Mouse (Mus musculus) forebrain, embryonic 14.5 days (tissue): ENCODE measurements around the gene Arpc5. TPM values are rescaled to one million over a fixed set of nuclear protein-coding genes. Genes with fewer than 3 reads are reported as not detected.
A peak's percentile ranks its signal among the peaks of the same experiment; 100 is the strongest.

Experiments used
- ATAC-seq: fragments of 200-750 bp; cut with Nextera tagmentation; 2 replicates; pipeline ENCODE4 v1.8.0; 2017; ENCODE audit warnings: mild to moderate bottlenecking, moderate library complexity
- DNase-seq: peaks from one replicate; pipeline ENCODE4 v3.0.0-alpha.2; 2015; ENCODE audit warnings: low spot score
- H3K27ac ChIP-seq: fragments of 300-500 bp; sonication (generic); 2 replicates; pipeline ENCODE4 v1.5.1; 2014; ENCODE audit warnings: low read depth, mild to moderate bottlenecking, control low read depth, low read length, moderate library complexity
- H3K27me3 ChIP-seq: fragments of 300-500 bp; sonication (generic); replicated peaks from 2 replicates; pipeline ENCODE4 v1.6.1; 2014; ENCODE audit warnings: low read length, control low read depth, mixed read lengths; ENCODE audit not compliant: control insufficient read depth, insufficient read depth
- H3K36me3 ChIP-seq: fragments of 300-500 bp; sonication (generic); 2 replicates; pipeline ENCODE4 v1.6.1; 2014; ENCODE audit warnings: low read length, control low read depth; ENCODE audit not compliant: control insufficient read depth, insufficient read depth
- H3K4me1 ChIP-seq: fragments of 300-500 bp; sonication (generic); 2 replicates; pipeline ENCODE4 v1.6.1; 2014; ENCODE audit warnings: antibody characterized with exemption, low read length, control low read depth; ENCODE audit not compliant: control insufficient read depth, insufficient read depth
- H3K4me2 ChIP-seq: fragments of 300-500 bp; sonication (generic); 2 replicates; pipeline ENCODE4 v1.6.1; 2014; ENCODE audit warnings: mild to moderate bottlenecking, control low read depth, low read length
- H3K4me3 ChIP-seq: fragments of 300-500 bp; sonication (generic); 2 replicates; pipeline ENCODE4 v1.5.1; 2014; ENCODE audit warnings: low read depth, low read length, control low read depth
- H3K9ac ChIP-seq: fragments of 300-500 bp; sonication (generic); 2 replicates; pipeline ENCODE4 v1.6.1; 2014; ENCODE audit warnings: mild to moderate bottlenecking, low read length, control low read depth, moderate library complexity
- H3K9me3 ChIP-seq: fragments of 300-500 bp; sonication (generic); replicated peaks from 2 replicates; pipeline ENCODE4 v1.6.1; 2016; ENCODE audit warnings: low read length, control low read depth, mixed read lengths; ENCODE audit not compliant: control insufficient read depth
- WGBS: fragments of 180-500 bp; shearing (Covaris S2); extraction: QIAGEN DNeasy Blood & Tissue Kit; methylation state at CpG from one replicate; pipeline ENCODE4 v1.1.7; 2014; 5-methylcytosine and 5-hydroxymethylcytosine counted together
- polyA plus RNA-seq: library from polyadenylated mRNA; unstranded; fragments of >200 nt; fragmentation: Nextera tagmentation; extraction: Ambion mirVana; gene quantifications from 2 replicates; pipeline ENCODE4 v1.2.1, GENCODE M21; 2014

The Arpc5 gene
- polyA plus RNA-seq, result 430 and 478 TPM in 2 replicates

DNA sequence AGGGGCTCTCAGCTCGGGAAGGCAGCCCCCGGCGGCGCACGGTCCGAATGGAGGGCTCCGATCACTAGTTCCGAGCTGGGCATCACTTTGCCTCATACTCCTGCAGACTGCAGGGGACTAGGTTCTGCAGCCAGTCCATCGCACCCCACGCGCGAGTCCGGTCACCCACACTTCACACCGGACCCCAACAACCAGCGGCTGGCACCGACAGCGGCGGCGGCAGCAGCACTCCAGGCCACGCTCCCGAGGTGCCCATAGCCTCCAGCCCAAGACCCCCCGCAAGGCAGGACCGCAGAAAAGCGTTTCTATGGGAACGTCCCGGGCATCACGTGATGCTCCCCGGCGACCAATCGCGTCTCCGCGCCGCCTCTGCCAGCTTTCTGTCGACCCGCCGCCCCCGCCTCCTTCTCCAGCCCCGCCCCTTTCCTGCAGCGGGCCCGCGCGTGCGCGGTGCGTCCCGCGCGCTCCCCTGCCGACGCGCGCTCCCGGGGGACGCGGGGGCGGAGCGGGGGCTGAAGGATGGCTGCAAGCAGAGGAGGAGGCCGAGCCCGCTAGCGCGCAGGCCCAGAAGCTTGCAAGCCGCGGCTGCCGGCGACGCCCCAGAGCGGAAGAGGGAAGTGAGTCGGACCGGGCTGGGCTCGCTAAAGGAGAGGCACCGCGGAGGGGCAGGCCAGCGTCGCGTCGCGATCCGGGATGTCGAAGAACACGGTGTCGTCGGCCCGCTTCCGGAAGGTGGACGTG, at the start of gene Arpc5, which contains the start of gene Rgl1:
Arpc5 (plus strand) TSS at position 511 of the 741 bp plus-strand sequence.
Rgl1 (minus strand) TSS at position 320 of the 741 bp plus-strand sequence.
- H3K27me3 ChIP-seq, result no peaks in the 10 kb centered on the region
- DNase-seq (peak; percentile 98), ATAC-seq (peak; percentile 98)
- peaks cover 3% of the 10 kb centered on the region; the same call in 1 of the 2 replicates for H3K4me1 ChIP-seq
- H3K27ac ChIP-seq, result peak within 1 kb of the TSS; percentile 86
- peak within 1 kb of the TSS; percentile 91 for H3K4me2 ChIP-seq
- WGBS, result under 1% methylated on average over 82 of the region's 86 CpGs
- peaks cover 18% of the 10 kb centered on the region for H3K36me3 ChIP-seq
- no peaks in the 10 kb centered on the region for H3K9me3 ChIP-seq
- peak within 1 kb of the TSS; percentile 98 for H3K4me3 ChIP-seq
- H3K9ac ChIP-seq, result peak within 1 kb of the TSS; percentile 96

DNA sequence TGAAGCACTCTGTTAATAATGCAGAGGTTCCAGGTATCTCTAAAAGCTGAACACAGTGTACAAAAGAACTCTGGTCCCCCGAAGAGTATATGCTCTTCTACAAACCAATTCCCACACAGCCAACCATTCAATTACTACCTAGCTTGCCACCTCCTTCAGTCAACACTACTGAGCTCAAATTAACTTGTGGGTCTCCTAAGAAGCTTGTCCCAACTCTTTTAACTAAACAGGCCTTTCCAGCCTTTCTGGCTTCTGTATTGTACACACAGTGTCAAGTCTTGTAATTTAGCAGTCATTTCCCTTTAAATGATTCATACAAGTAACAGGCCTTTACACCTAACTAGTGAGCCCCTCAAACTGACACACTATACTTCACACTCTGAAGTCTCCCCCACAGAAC, 49.0 kb upstream of the Arpc5 start:
- Histone ChIP-seq H3K9me3 (0 out of 2 replicates have a peak, but pooled peaks cover 3% of the 10 kb centered on the region), H3K36me3 (no peaks in the 10 kb centered on the region), H3K27me3 (no peaks in the 10 kb centered on the region), H3K4me2 (no peak overlapping the region), H3K27ac (no peak overlapping the region), H3K4me3 (no peak overlapping the region), H3K4me1 (0 out of 2 replicates have a peak, but pooled peaks cover 6% of the 10 kb centered on the region), H3K9ac (no peak overlapping the region)
- WGBS, result 88% methylated on average over 1 of the region's 1 CpGs
- no peak for DNase-seq
- ATAC-seq, result no peak

DNA sequence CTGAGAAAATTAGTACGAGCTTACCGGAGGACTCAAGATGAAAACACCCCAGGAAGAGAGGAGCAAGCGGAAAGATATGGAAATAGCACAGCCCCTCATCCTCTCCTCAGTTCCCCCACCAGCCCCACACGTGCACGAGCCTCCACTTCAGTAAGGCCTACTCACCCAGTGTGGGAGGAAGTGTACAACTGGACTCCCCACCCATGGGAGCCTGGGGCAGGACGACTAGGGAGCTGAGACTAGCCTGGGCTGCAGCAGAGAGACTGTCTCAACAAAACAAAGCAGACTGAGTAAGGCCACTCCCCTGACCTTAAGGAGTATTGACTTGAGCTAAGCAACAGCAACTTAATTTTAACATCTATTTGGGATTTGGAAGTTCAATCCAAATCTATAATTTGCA, 48.1 kb upstream of the Arpc5 start:
- Histone ChIP-seq H3K4me2 (no peak overlapping the region), H3K9me3 (0 out of 2 replicates have a peak, but pooled peaks cover 3% of the 10 kb centered on the region), H3K4me3 (no peak overlapping the region), H3K27me3 (no peaks in the 10 kb centered on the region), H3K9ac (no peak overlapping the region), H3K4me1 (0 out of 2 replicates have a peak, but pooled peaks cover 6% of the 10 kb centered on the region), H3K36me3 (no peaks in the 10 kb centered on the region), H3K27ac (no peak overlapping the region)
- no peak for ATAC-seq
- 62% methylated on average over 6 of the region's 6 CpGs for WGBS
- no peak for DNase-seq

DNA sequence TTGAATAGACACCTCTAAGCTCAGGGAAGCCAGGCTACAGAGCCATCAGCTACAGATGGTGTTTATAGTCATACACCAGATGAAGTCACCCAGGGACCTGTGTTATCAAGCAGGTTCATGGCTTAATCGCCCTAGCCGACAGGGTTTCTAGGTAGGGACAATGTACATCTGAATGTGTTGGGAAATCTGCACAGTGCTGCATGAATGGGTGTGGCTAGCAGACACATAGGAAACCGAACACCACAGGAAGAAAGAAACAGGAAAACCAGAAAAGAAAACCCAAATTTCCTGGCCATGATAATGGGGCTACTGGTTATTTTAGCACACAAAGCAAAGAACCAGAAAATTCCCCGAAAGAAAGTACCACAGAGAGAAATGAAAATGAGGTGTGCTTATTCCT, 45.4 kb upstream of the Arpc5 start:
- Histone ChIP-seq H3K27me3 (no peaks in the 10 kb centered on the region), H3K36me3 (no peaks in the 10 kb centered on the region), H3K9ac (no peak overlapping the region), H3K4me2 (no peak overlapping the region), H3K9me3 (no peaks in the 10 kb centered on the region), H3K27ac (no peak overlapping the region), H3K4me1 (no peaks in the 10 kb centered on the region), H3K4me3 (no peak overlapping the region)
- WGBS, result 91% methylated on average over 4 of the region's 4 CpGs
- DNase-seq (no peak), ATAC-seq (no peak)

DNA sequence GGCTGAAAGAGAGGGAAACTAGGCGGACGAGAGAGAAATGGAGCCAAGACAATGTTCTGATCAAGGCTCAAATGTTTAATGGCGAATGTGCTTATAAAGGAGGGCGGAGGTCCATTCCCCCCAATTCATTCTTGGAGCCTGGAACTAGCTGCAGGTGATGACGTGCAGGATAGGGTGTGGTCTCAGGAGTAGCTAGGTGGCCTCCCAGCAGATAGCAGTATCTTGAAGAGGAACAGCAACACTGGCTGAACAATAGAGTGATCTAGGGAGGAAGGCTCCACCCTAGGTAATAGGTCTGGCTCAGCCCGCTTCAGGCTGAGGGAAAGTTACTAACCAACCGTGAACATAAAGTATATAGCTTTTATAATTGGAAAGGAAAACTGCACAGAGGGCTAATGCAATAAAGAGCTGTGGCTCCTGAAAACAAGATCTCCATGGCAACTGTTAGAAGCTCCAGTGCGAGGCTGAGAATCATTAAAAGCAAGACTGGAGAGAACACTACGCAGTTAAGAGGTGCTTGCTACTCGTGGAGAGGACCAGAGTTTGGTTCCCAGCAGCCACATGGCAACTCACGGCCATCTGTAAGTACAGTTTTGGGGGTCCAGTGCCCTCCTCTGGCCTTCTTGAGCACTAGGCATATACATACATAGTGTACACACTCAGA, 44.7 kb upstream of the Arpc5 start:
- no peaks in the 10 kb centered on the region for H3K4me1 ChIP-seq
- H3K4me2 ChIP-seq, result no peak overlapping the region
- no peak for DNase-seq
- no peaks in the 10 kb centered on the region for H3K9me3 ChIP-seq
- H3K9ac ChIP-seq, result no peak overlapping the region
- H3K4me3 ChIP-seq, result no peak overlapping the region
- no peaks in the 10 kb centered on the region for H3K27me3 ChIP-seq
- WGBS, result 83% methylated on average over 11 of the region's 11 CpGs
- H3K27ac ChIP-seq, result no peak overlapping the region
- ATAC-seq, result no peak
- H3K36me3 ChIP-seq, result no peaks in the 10 kb centered on the region

DNA sequence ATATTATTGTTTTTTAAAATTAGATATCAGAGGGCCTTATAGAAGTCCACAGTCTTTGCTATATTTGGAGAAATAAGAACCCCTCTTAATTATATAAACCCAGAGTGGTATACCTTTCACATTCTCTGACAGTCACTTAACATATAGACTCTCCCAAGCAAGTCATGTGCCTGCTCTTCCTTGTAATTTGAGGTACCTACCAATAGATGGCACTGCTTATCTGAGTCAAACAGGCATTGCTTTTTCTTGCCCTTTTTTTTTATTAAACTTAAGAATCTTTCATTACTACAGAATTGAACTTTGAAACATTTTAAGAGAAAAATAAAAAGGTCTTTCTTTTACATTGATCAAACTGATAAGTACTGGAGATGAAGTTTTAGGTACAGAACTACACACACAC, 42.1 kb upstream of the Arpc5 start:
- Histone ChIP-seq H3K4me3 (no peak overlapping the region), H3K9ac (no peak overlapping the region), H3K4me2 (no peak overlapping the region), H3K4me1 (no peaks in the 10 kb centered on the region), H3K36me3 (no peaks in the 10 kb centered on the region), H3K27ac (no peak overlapping the region), H3K27me3 (no peaks in the 10 kb centered on the region), H3K9me3 (no peaks in the 10 kb centered on the region)
- no peak for DNase-seq
- ATAC-seq, result no peak

DNA sequence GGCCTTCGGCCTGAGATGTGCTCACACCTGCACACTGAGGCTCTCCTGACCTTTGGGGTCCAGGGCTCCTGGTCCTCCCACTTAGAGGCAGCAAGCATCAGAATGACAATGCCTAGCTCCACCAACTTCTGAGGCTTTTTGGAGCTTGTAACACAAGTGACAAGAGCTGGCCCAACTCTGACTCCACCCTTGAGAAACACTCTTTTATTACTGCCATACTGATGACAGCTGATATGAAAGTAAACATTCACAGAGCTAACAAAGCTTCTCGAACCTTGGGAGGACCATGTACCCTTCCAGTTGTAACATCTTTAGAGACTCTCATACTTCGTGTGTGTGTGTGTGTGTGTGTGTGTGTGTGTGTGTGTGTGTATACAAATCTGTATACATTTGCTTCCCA, 40.2 kb upstream of the Arpc5 start:
- H3K4me3 ChIP-seq, result no peak overlapping the region
- no peaks in the 10 kb centered on the region for H3K27me3 ChIP-seq
- no peak overlapping the region for H3K9ac ChIP-seq
- no peaks in the 10 kb centered on the region for H3K4me1 ChIP-seq
- no peak overlapping the region for H3K27ac ChIP-seq
- no peak overlapping the region for H3K4me2 ChIP-seq
- DNase-seq (no peak), ATAC-seq (no peak)
- H3K36me3 ChIP-seq, result no peaks in the 10 kb centered on the region
- WGBS, result 81% methylated on average over 3 of the region's 3 CpGs
- H3K9me3 ChIP-seq, result no peaks in the 10 kb centered on the region

DNA sequence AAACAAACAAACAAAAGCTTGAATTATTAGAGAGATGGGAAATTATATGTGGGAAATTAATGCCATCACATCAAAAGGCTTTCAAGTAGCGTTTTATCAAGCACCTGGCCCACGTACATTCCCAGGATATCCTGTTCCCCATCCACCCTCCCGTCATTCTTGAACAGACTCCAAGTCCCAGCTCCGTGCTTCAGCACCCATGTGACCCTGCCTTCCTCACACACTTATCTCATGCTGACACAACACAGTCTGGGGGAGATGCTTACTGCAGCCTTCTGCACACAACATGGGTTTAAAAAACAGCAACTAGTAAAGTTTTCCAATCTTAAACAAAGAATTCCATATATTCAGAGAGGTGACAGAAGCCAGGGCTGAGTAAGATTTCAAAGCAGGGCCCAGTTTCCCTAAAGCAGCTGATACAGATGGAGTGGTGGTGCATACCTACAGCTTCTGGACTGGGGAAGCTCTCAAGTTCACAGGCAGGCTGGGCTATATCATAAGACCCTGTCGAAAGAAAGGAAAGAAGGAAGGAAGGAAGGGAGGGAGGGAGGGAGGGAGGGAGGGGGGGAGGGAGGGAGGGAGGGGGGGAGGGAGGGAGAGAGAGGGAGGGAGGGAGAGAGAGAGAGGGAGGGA, 38.6 kb upstream of the Arpc5 start:
- Histone ChIP-seq H3K36me3 (no peaks in the 10 kb centered on the region), H3K27ac (no peak overlapping the region), H3K9ac (no peak overlapping the region), H3K4me2 (no peak overlapping the region), H3K4me1 (no peaks in the 10 kb centered on the region), H3K27me3 (no peaks in the 10 kb centered on the region), H3K9me3 (no peaks in the 10 kb centered on the region), H3K4me3 (no peak overlapping the region)
- 75% methylated on average over 4 of the region's 5 CpGs for WGBS
- ATAC-seq, result no peak
- no peak for DNase-seq
